Mouse (Mus musculus) testis, adult 2 months (tissue): ENCODE measurements around the gene Rspo4.

Experiments
- CTCF ChIP-seq: fragments of 200-500 bp; IDR thresholded peaks from 2 replicates; pipeline ENCODE4 v1.5.1; 2012; ENCODE audit warnings: low read depth, mild to moderate bottlenecking, inconsistent platforms, low read length, moderate library complexity; ENCODE audit not compliant: control insufficient read depth, insufficient read depth, insufficient replicate concordance
- POLR2A ChIP-seq: fragments of 200-500 bp; IDR thresholded peaks from 2 replicates; pipeline ENCODE4 v1.6.1; 2012; ENCODE audit warnings: low read depth, mild to moderate bottlenecking, inconsistent platforms, low read length, moderate library complexity; ENCODE audit not compliant: control insufficient read depth

GRCm38 (mm10) chr2:151919140-151919539 lies 76.4 kb downstream of the Rspo4 start:
- no peak for TF ChIP-seq POLR2A
- no peak for TF ChIP-seq CTCF
